Mouse (Mus musculus) myocyte (in vitro differentiated cells): ENCODE results near the gene Ptprd.

Experiments used
- CEBPB ChIP-seq: IDR thresholded peaks from 2 replicates; pipeline ENCODE4 v1.6.1; 2011; ENCODE audit warnings: mild to moderate bottlenecking, moderate library complexity; ENCODE audit not compliant: poor library complexity, insufficient read depth, severe bottlenecking
- E2F4 ChIP-seq: IDR thresholded peaks from one replicate; pipeline ENCODE4 v1.6.1; 2011; ENCODE audit warnings: mild to moderate bottlenecking, control low read depth, moderate library complexity; ENCODE audit not compliant: insufficient read depth
- MAX ChIP-seq: IDR thresholded peaks from one replicate; pipeline ENCODE4 v1.6.1; 2011; ENCODE audit warnings: low read depth, mild to moderate bottlenecking, control low read depth
- MYOD1 ChIP-seq, 3 experiments: IDR thresholded peaks; one replicate each; pipeline ENCODE4 v1.6.1; 2011; ENCODE audit warnings: control low read depth in 2 of 3, low read depth in 2 of 3, mild to moderate bottlenecking in 2 of 3, moderate library complexity in 1 of 3; ENCODE audit not compliant: insufficient read length in 2 of 3, control insufficient read depth in 1 of 3
- MYOG ChIP-seq, 3 experiments: IDR thresholded peaks; one replicate each; pipeline ENCODE4 v1.6.1; 2011; ENCODE audit warnings: control low read depth in 2 of 3, low read depth in 2 of 3, mild to moderate bottlenecking in 2 of 3; ENCODE audit not compliant: insufficient read length in 2 of 3, control insufficient read depth in 1 of 3, insufficient read depth in 1 of 3
- POLR2A ChIP-seq: IDR thresholded peaks from one replicate; pipeline ENCODE4 v1.6.1; 2011; ENCODE audit warnings: low read depth, mild to moderate bottlenecking, control low read depth, moderate library complexity; ENCODE audit not compliant: insufficient read length
- POLR2AphosphoS2 ChIP-seq: IDR thresholded peaks from one replicate; pipeline ENCODE4 v1.6.1; 2011; ENCODE audit warnings: low read depth, control low read depth; ENCODE audit not compliant: insufficient read length
- REST ChIP-seq: IDR thresholded peaks from one replicate; pipeline ENCODE4 v1.6.1; 2011; ENCODE audit warnings: mild to moderate bottlenecking, control low read depth, moderate library complexity; ENCODE audit not compliant: insufficient read depth, insufficient read length
- SRF ChIP-seq: IDR thresholded peaks from one replicate; pipeline ENCODE4 v1.6.1; 2011; ENCODE audit warnings: low read depth; ENCODE audit not compliant: control insufficient read depth, insufficient read length
- TCF12 ChIP-seq: IDR thresholded peaks from one replicate; pipeline ENCODE4 v1.6.1; 2011; ENCODE audit warnings: mild to moderate bottlenecking, control low read depth; ENCODE audit not compliant: poor library complexity, insufficient read depth, severe bottlenecking
- TCF3 ChIP-seq: IDR thresholded peaks from one replicate; pipeline ENCODE4 v1.6.1; 2011; ENCODE audit warnings: low read depth, control low read depth; ENCODE audit not compliant: insufficient read length
- USF1 ChIP-seq: IDR thresholded peaks from one replicate; pipeline ENCODE4 v1.6.1; 2011; ENCODE audit warnings: low read depth, mild to moderate bottlenecking, control low read depth, moderate library complexity

- no peak for TF ChIP-seq POLR2A
- no peak for TF ChIP-seq MYOD1 (IDR thresholded peaks at IDR 0.05; ENCODE audit: control insufficient read depth in 1 of 3, insufficient read length in 2 of 3, low read depth in 2 of 3)
- no peak for TF ChIP-seq USF1
- no peak for TF ChIP-seq E2F4
- no peak for TF ChIP-seq POLR2AphosphoS2
- TF ChIP-seq MAX: no peak
- TF ChIP-seq CEBPB: no peak
- TF ChIP-seq TCF12: no peak
- no peak for TF ChIP-seq MYOG (IDR thresholded peaks at IDR 0.05; ENCODE audit: control insufficient read depth in 1 of 3, insufficient read depth in 1 of 3, insufficient read length in 2 of 3, low read depth in 2 of 3)
- no peak for TF ChIP-seq TCF3
- TF ChIP-seq REST: no peak
- no peak for TF ChIP-seq SRF
These were observed 1782.0 kb downstream of the Ptprd start for GRCm38 (mm10) chr4:76429769-76430168.
